Mouse (Mus musculus): ENCODE measurements around the gene Tmem201. TPM values are rescaled to one million over a fixed set of nuclear protein-coding genes. Genes with fewer than 3 reads are reported as not detected.
"Not testable (repeated sequence)": the region's sequence is repeated elsewhere in the genome, so short reads cannot be mapped to it uniquely, and the experiment has no call there.

Tmem201 gene
- polyA plus RNA-seq, 1 experiment from 2014 or later = 25.5 TPM

GRCm38 (mm10) chr4:149775330-149775729 lies 37.5 kb upstream of the Tmem201 start:
- H3K9ac ChIP-seq (ENCODE audit: low read depth, low read length) = no peak overlapping the region
- no peaks in the 10 kb centered on the region for H3K36me3 ChIP-seq (ENCODE audit: control insufficient read depth, insufficient read depth, low read length)
- H3K4me1 ChIP-seq (ENCODE audit: control insufficient read depth, insufficient read depth, low read length) = peaks cover 3% of the 10 kb centered on the region; the same call in 1 of the 2 replicates
- no peak for ATAC-seq (replicated peaks; ENCODE audit: insufficient number of reproducible peaks, low FRiP score, low TSS enrichment)
- no peaks in the 10 kb centered on the region for H3K9me3 ChIP-seq (replicated peaks; ENCODE audit: control insufficient read depth, low read length)
- WGBS (ENCODE audit: insufficient replicate concordance) = 73% methylated on average over 7 of the region's 7 CpGs
- H3K4me2 ChIP-seq = no peak overlapping the region
- H3K27me3 ChIP-seq (ENCODE audit: control insufficient read depth, insufficient read depth, low read length) = no peaks in the 10 kb centered on the region
- no peak overlapping the region for H3K27ac ChIP-seq (ENCODE audit: low read depth, low read length)
- H3K4me3 ChIP-seq (ENCODE audit: low read depth, low read length) = no peak overlapping the region

- Histone ChIP-seq H3K4me1 (ENCODE audit: control insufficient read depth, insufficient read depth, low read length) (peaks cover 3% of the 10 kb centered on the region; the same call in 1 of the 2 replicates), H3K36me3 (ENCODE audit: control insufficient read depth, insufficient read depth, low read length) (no peaks in the 10 kb centered on the region), H3K4me2 (peak within 1 kb of the TSS; percentile 100), H3K9ac (ENCODE audit: low read depth, low read length) (peak within 1 kb of the TSS; percentile 78), H3K4me3 (ENCODE audit: low read depth, low read length) (peak within 1 kb of the TSS; percentile 59), H3K27ac (ENCODE audit: low read depth, low read length) (peak within 1 kb of the TSS; percentile 47; the same call in 1 of the 2 replicates), H3K27me3 (ENCODE audit: control insufficient read depth, insufficient read depth, low read length) (no peaks in the 10 kb centered on the region), H3K9me3 (replicated peaks; ENCODE audit: control insufficient read depth, low read length) (no peaks in the 10 kb centered on the region)
- under 1% methylated on average over 51 of the region's 51 CpGs for WGBS (ENCODE audit: insufficient replicate concordance)
- ATAC-seq (replicated peaks; ENCODE audit: insufficient number of reproducible peaks, low FRiP score, low TSS enrichment) = peak; percentile 98
Observed at GRCm38 (mm10) chr4:149774094-149774470, 36.2 kb upstream of the Tmem201 start, which contains the start of gene Slc25a33. Slc25a33 (minus strand) TSS chr4:149774277.

DNA sequence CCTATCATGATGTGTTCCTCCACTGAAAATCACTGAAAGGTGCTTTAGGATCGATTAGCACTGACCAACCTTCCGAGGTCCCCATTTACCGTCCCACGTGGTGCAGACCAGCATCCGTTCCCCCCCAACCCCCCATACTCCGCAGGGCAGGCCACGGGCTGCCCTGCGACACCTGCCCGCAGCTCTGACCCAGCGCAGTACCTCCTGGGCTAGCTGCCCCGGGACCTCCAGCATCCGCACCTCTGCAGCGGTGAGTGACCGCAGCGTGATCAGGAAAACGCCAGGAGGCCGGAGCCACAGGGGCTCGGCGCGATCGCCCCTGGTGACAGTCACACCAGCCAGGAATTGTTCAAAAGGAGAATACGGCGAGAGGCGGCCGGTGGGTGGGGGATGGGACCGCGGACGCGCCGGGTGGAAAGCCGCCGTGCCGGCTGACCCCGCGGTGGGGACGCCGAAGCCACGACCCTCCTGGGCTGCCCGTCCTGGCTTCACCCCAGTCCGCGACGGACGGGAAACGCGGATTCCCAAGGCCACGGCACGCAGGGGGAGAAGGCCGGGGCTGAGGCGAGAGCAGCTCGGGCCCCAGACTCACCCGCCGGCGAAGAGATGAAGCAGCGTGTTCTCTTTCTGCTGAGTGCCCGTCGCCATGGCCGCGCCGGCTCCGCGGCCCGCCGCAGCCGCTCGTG lies 35.7 kb upstream of the Tmem201 start:
- peak; percentile 50 for ATAC-seq (replicated peaks; ENCODE audit: insufficient number of reproducible peaks, low FRiP score, low TSS enrichment)
- H3K4me1 ChIP-seq (ENCODE audit: control insufficient read depth, insufficient read depth, low read length) = peaks cover 3% of the 10 kb centered on the region; the same call in 1 of the 2 replicates
- H3K27me3 ChIP-seq (ENCODE audit: control insufficient read depth, insufficient read depth, low read length) = no peaks in the 10 kb centered on the region
- peak overlapping the region; percentile 78 for H3K9ac ChIP-seq (ENCODE audit: low read depth, low read length)
- no peaks in the 10 kb centered on the region for H3K9me3 ChIP-seq (replicated peaks; ENCODE audit: control insufficient read depth, low read length)
- H3K27ac ChIP-seq (ENCODE audit: low read depth, low read length) = peak overlapping the region; percentile 47; the same call in 1 of the 2 replicates
- under 1% methylated on average over 65 of the region's 65 CpGs for WGBS (ENCODE audit: insufficient replicate concordance)
- peak overlapping the region; percentile 100 for H3K4me2 ChIP-seq
- H3K36me3 ChIP-seq (ENCODE audit: control insufficient read depth, insufficient read depth, low read length) = no peaks in the 10 kb centered on the region
- peak overlapping the region; percentile 59 for H3K4me3 ChIP-seq (ENCODE audit: low read depth, low read length)

DNA sequence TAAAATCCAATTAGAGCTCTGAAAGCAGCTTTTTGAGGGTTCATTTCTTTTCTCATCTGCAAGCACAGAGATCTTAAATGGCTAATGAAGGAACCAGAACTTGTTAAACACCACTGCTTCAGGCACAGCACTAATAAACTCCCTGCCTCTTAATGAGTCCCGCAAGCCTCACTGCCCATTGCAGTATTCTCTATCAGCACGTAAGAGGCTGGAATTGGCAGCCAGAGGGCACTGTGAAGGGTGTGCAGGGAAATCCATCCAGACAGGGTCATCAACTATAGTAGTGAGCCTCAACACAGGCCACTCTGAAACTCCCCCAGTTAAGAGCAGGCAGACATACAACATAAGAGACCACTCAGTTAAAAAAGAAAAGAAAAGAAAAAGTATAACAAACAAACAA lies 34.5 kb upstream of the Tmem201 start:
- H3K9me3 ChIP-seq (replicated peaks; ENCODE audit: control insufficient read depth, low read length) = no peaks in the 10 kb centered on the region
- no peak overlapping the region for H3K4me3 ChIP-seq (ENCODE audit: low read depth, low read length)
- no peaks in the 10 kb centered on the region for H3K27me3 ChIP-seq (ENCODE audit: control insufficient read depth, insufficient read depth, low read length)
- H3K9ac ChIP-seq (ENCODE audit: low read depth, low read length) = no peak overlapping the region
- H3K4me2 ChIP-seq = no peak overlapping the region
- no peaks in the 10 kb centered on the region for H3K36me3 ChIP-seq (ENCODE audit: control insufficient read depth, insufficient read depth, low read length)
- peaks cover 3% of the 10 kb centered on the region; the same call in 1 of the 2 replicates for H3K4me1 ChIP-seq (ENCODE audit: control insufficient read depth, insufficient read depth, low read length)
- 30% methylated on average over 2 of the region's 2 CpGs for WGBS (ENCODE audit: insufficient replicate concordance)
- no peak overlapping the region for H3K27ac ChIP-seq (ENCODE audit: low read depth, low read length)
- no peak for ATAC-seq (replicated peaks; ENCODE audit: insufficient number of reproducible peaks, low FRiP score, low TSS enrichment)

DNA sequence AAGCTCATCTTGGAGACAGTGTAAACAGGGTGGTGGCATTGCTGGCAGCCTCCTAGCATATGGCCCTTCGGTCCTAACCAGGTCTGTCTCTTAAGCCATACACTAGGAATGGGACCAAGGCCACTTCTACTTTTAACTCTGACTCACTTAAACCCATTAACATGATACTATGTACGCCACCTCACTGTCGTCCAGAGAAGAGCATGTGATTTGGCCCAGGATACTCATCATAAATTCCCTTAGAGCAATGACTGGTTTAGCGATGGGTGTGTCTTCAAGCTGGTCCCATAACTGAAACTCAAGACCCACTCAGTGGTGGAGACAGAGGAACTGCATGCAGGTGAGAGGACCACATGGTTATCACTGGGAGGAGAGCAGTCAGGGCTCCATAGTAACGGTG lies 27.4 kb upstream of the Tmem201 start:
- H3K36me3 ChIP-seq (ENCODE audit: control insufficient read depth, insufficient read depth, low read length) = no peaks in the 10 kb centered on the region
- H3K9me3 ChIP-seq (replicated peaks; ENCODE audit: control insufficient read depth, low read length) = no peaks in the 10 kb centered on the region
- ATAC-seq (replicated peaks; ENCODE audit: insufficient number of reproducible peaks, low FRiP score, low TSS enrichment) = no peak
- H3K4me3 ChIP-seq (ENCODE audit: low read depth, low read length) = no peak overlapping the region
- H3K4me1 ChIP-seq (ENCODE audit: control insufficient read depth, insufficient read depth, low read length) = no peaks in the 10 kb centered on the region
- no peaks in the 10 kb centered on the region for H3K27me3 ChIP-seq (ENCODE audit: control insufficient read depth, insufficient read depth, low read length)
- H3K4me2 ChIP-seq = no peak overlapping the region
- WGBS (ENCODE audit: insufficient replicate concordance) = 88% methylated on average over 5 of the region's 5 CpGs
- H3K9ac ChIP-seq (ENCODE audit: low read depth, low read length) = no peak overlapping the region
- no peak overlapping the region for H3K27ac ChIP-seq (ENCODE audit: low read depth, low read length)

DNA sequence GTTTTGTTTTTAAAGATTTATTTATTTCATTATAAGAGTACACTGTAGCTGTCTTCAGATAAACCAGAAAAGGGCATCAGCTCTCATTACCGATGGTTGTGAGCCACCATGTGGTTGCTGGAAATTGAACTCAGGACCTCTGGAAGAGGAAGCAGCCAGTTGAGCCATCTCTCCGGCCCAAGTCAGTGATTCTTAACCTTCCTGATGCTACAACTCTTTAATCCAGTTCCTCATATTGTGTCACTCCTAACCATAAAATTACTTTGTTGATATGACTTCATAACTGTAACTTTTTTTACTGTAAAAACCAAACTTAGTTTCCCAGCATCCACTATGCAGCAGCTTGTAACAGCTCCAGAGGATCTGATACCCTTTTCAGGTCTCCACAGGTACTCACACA lies 25.5 kb upstream of the Tmem201 start:
- H3K36me3 ChIP-seq (ENCODE audit: control insufficient read depth, insufficient read depth, low read length) = no peaks in the 10 kb centered on the region
- no peak overlapping the region for H3K9ac ChIP-seq (ENCODE audit: low read depth, low read length)
- no peak overlapping the region for H3K4me2 ChIP-seq
- no peaks in the 10 kb centered on the region for H3K4me1 ChIP-seq (ENCODE audit: control insufficient read depth, insufficient read depth, low read length)
- H3K27ac ChIP-seq (ENCODE audit: low read depth, low read length) = no peak overlapping the region
- H3K9me3 ChIP-seq (replicated peaks; ENCODE audit: control insufficient read depth, low read length) = no peaks in the 10 kb centered on the region
- no peak for ATAC-seq (replicated peaks; ENCODE audit: insufficient number of reproducible peaks, low FRiP score, low TSS enrichment)
- 82% methylated on average over 2 of the region's 2 CpGs for WGBS (ENCODE audit: insufficient replicate concordance)
- H3K4me3 ChIP-seq (ENCODE audit: low read depth, low read length) = no peak overlapping the region
- H3K27me3 ChIP-seq (ENCODE audit: control insufficient read depth, insufficient read depth, low read length) = no peaks in the 10 kb centered on the region

DNA sequence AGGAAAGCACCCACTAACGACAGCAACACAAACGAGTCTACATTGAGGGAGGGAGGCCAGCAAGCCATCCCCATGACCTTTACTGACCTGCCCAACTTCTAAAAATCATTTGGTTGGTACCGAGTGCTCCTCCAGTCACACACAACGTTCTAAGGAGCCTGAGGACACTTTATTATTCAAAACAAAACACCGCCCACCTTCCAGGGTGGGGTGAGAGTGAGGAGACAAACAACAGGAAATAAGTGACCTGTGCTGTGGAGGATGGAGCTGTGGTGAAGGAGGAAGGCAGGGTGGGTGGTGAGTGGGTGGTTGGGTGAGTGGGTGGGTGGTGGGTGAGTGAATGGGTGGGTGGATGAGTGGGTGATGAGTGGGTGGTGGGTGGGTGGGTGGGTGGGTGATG lies 21.7 kb upstream of the Tmem201 start:
- H3K9ac ChIP-seq (ENCODE audit: low read depth, low read length) = no peak overlapping the region
- H3K4me2 ChIP-seq = no peak overlapping the region
- H3K9me3 ChIP-seq (replicated peaks; ENCODE audit: control insufficient read depth, low read length) = no peaks in the 10 kb centered on the region
- no peaks in the 10 kb centered on the region for H3K4me1 ChIP-seq (ENCODE audit: control insufficient read depth, insufficient read depth, low read length)
- WGBS (ENCODE audit: insufficient replicate concordance) = 72% methylated on average over 5 of the region's 5 CpGs
- H3K27me3 ChIP-seq (ENCODE audit: control insufficient read depth, insufficient read depth, low read length) = no peaks in the 10 kb centered on the region
- no peaks in the 10 kb centered on the region for H3K36me3 ChIP-seq (ENCODE audit: control insufficient read depth, insufficient read depth, low read length)
- H3K27ac ChIP-seq (ENCODE audit: low read depth, low read length) = no peak overlapping the region
- H3K4me3 ChIP-seq (ENCODE audit: low read depth, low read length) = no peak overlapping the region
- no peak for ATAC-seq (replicated peaks; ENCODE audit: insufficient number of reproducible peaks, low FRiP score, low TSS enrichment)

DNA sequence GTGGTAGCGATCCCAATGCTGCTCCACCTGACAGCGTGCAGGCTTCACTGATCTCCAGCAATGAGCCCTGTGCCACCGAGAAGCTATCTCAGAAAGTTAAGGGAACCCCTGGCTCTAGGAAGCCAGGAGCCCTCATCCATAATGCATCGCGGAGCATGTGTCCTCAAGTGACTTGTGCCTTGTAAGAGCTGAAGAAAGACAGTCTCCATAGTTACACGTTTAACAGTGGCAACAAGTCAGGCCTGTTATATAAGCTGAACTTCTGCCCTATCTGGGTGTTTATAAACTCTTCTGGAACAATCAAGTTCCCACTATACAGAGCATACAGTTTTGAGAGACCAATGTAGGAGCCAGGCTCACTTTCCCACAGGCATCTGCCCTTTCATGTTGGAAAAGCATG lies 20.6 kb upstream of the Tmem201 start:
- no peaks in the 10 kb centered on the region for H3K9me3 ChIP-seq (replicated peaks; ENCODE audit: control insufficient read depth, low read length)
- 76% methylated on average over 6 of the region's 6 CpGs for WGBS (ENCODE audit: insufficient replicate concordance)
- no peak overlapping the region for H3K4me3 ChIP-seq (ENCODE audit: low read depth, low read length)
- H3K4me1 ChIP-seq (ENCODE audit: control insufficient read depth, insufficient read depth, low read length) = no peaks in the 10 kb centered on the region
- no peak overlapping the region for H3K4me2 ChIP-seq
- no peak for ATAC-seq (replicated peaks; ENCODE audit: insufficient number of reproducible peaks, low FRiP score, low TSS enrichment)
- no peak overlapping the region for H3K9ac ChIP-seq (ENCODE audit: low read depth, low read length)
- H3K27me3 ChIP-seq (ENCODE audit: control insufficient read depth, insufficient read depth, low read length) = no peaks in the 10 kb centered on the region
- H3K27ac ChIP-seq (ENCODE audit: low read depth, low read length) = no peak overlapping the region
- H3K36me3 ChIP-seq (ENCODE audit: control insufficient read depth, insufficient read depth, low read length) = no peaks in the 10 kb centered on the region

DNA sequence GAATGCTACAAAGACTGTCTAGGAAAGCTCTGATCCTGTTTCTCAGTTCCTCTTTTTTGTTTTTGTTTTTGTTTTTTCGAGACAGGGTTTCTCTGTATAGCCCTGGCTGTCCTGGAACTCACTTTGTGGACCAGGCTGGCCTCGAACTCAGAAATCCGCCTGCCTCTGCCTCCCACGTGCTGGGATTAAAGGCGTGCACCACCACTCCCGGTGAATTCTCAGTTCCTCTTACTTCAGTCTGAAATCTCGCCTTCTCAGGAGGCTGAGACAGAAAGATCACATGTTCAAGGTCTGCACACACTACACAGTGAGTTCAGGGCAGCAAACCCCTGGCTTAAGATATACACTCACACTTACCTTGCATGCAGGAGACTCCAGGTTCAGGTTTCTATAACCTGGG lies 18.7 kb upstream of the Tmem201 start:
- not testable (repeated sequence) for ATAC-seq (replicated peaks; ENCODE audit: insufficient number of reproducible peaks, low FRiP score, low TSS enrichment); H3K9me3 ChIP-seq (replicated peaks; ENCODE audit: control insufficient read depth, low read length); H3K27me3 ChIP-seq (ENCODE audit: control insufficient read depth, insufficient read depth, low read length); H3K27ac ChIP-seq (ENCODE audit: low read depth, low read length); H3K9ac ChIP-seq (ENCODE audit: low read depth, low read length); H3K36me3 ChIP-seq (ENCODE audit: control insufficient read depth, insufficient read depth, low read length); H3K4me1 ChIP-seq (ENCODE audit: control insufficient read depth, insufficient read depth, low read length); H3K4me2 ChIP-seq; H3K4me3 ChIP-seq (ENCODE audit: low read depth, low read length)
- 78% methylated on average over 7 of the region's 7 CpGs for WGBS (ENCODE audit: insufficient replicate concordance)
